Mouse (Mus musculus) gastrocnemius, postnatal 10 days (tissue): Measurements from ENCODE around the gene Tmem135. TPM values are rescaled to one million over a fixed set of nuclear protein-coding genes. Genes with fewer than 3 reads are reported as not detected.
"Not testable (repeated sequence)": the region's sequence is repeated elsewhere in the genome, so short reads cannot be mapped to it uniquely, and the experiment has no call there.

Experiments used
- DNase-seq: peaks from one replicate; pipeline ENCODE4 v3.0.0; 2021; ENCODE audit warnings: mixed read lengths
- total RNA-seq, 2 experiments: library from RNA; stranded (reverse); gene quantifications; 2 replicates each; pipeline ENCODE4 v1.2.3; 2021

The Tmem135 gene
- total RNA-seq, 2 experiments from 2014 or later = 20.4 to 24.6 TPM

DNA sequence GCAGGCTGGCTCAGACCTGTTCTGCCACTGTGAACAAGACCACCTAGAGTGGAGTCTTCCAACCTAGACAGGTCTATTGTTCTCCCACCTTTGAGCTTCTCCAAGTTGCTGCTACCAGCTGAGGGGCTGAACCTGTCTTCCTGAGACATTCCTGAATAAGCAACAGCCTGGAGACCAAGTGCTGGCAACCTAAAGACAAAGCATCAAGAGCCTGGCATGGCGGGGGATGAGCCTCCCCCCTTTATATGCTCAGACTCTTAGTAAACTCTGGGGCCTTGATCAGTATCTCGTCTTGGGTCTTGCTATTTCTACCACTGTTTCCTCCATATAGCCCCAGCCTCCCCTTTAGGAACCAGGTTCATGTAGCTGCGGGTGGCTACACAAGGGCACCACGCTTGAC, 81.3 kb downstream of the Tmem135 start:
- DNase-seq = not testable (repeated sequence)

- no peak for DNase-seq
These were observed 84.7 kb downstream of the Tmem135 start for GRCm38 (mm10) chr7:89319351-89319750.

- DNase-seq = not testable (repeated sequence)
These were observed 86.9 kb downstream of the Tmem135 start for GRCm38 (mm10) chr7:89317088-89317487.

DNA sequence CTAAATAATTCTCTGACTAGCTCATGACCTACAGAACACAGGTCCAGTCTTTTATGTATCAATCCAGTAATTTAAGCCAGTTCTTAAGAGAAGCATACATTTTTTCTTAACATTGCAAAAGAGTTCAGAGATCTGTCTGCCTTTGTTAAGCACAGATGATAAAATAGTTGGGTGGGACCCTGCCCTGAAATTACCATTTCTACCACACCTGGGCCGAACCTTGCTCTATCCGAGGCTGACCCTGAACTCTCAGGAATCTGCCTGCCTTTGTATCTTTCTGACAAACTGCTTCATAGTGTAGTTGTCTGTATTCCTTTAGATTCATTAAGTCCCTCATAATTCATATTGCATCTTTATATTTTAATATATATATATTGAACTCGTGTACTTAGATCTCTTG, 87.9 kb downstream of the Tmem135 start:
- no peak for DNase-seq

- DNase-seq = no peak
These were observed 92.5 kb downstream of the Tmem135 start for GRCm38 (mm10) chr7:89311555-89311954.

- no peak for DNase-seq
These were observed 95.1 kb downstream of the Tmem135 start for GRCm38 (mm10) chr7:89308926-89309325.

- no peak for DNase-seq
These were observed 95.8 kb downstream of the Tmem135 start for GRCm38 (mm10) chr7:89308238-89308637.

DNA sequence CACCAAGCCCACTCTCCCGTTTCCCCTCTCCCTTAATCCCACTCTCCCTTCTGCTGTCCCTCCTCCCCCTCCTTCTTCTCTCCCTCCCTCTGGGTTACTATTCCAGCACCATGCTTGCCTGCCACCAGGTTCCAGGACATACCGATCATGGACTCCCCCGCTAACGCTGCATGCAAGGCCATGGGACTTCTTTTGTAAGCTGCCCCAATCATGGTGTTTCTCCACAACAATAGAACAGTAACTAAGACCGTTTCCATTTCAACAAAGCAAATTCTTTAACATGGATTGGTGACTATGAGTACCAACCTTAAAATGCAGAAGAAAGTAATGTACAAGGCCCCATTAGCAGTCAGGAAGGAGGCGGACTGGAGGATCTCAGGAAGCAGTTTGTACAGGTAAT, 97.2 kb downstream of the Tmem135 start:
- no peak for DNase-seq

GRCm38 (mm10) chr7:89304958-89305357, 99.1 kb downstream of the Tmem135 start:
- no peak for DNase-seq

DNA sequence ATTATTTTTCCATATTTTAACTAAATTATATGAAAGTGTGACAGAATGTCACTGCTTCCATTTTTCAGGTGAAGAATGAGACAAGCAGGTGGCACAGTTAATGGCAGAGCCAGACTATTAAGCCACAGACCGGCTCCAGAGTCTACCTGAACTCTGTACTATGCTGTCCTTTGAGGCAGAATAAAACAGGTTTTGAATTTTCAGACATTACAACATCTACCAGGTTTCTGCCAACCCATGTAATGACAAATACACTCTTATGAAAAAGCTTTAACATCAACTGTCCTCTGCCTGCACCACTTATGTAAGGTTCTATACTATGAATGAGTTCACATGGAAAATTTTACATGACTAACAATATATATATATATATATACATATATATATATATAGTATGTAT, 100.3 kb downstream of the Tmem135 start:
- DNase-seq = no peak

DNA sequence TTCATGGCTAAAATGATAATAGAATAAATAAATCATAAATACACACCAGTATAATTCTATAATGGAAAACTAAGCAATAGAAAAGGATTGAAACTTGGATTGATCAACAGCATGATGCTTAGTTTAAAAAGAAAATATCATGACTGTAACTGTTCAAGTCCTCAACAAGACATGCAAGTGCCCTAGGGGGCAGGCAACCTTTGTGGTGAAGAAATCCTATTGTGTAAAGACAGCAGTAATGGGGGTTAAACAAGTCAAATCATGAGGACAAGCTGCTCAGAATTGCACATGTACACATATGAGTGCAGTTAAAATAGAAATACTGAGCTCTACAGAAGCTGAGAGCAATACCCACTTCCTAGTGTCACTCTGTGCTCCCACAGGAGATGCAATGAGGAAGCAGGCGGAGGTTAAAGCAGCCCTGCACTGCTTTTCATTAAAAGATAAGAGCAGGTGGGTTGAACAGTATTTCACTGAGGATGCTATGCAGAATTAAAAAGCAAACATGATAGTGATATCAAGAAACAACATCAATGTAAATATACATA, 105.0 kb downstream of the Tmem135 start:
- no peak for DNase-seq

- no peak for DNase-seq
These were observed 107.1 kb downstream of the Tmem135 start for GRCm38 (mm10) chr7:89296941-89297340.

DNA sequence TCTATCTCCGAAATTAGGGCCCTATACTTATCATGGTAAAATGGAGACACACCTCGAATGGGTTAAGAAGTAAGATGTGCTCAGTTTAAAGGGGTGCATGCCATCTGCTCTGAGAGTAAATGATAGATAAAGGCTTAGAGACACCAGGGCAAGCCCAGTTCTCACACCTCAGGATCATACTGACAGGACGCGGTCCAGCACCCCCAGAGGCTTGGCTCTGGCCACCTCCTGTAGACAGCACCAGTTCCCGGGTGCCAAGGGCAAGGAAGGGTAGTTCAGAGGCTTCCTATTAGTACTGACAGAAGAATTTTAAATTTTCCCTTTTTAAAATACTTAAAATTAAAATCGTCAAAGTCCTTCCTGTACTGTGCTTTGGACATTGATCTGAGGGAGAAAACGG, 121.4 kb downstream of the Tmem135 start:
- DNase-seq = no peak

- not testable (repeated sequence) for DNase-seq
These were observed 133.6 kb downstream of the Tmem135 start for GRCm38 (mm10) chr7:89270438-89270837.

DNA sequence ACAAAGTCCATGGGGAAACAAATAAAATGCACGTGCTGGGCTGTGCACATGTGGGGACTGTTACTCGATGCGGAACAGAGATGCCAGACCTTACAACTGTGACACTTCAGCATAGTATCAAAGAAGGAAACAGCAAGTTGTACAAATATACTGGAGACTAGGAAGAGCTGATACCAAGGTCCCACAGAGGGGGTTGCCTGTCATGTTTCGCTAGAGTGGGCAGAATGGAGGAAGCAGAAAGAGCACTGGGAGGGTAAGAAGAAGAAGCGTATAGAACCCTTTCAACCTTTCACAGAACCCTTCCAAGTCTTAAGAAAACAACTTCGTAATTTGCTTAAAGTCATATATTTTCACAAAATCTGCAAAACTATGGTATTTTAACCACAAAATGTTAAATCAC, 134.2 kb downstream of the Tmem135 start:
- no peak for DNase-seq

- no peak for DNase-seq
These were observed 136.5 kb downstream of the Tmem135 start for GRCm38 (mm10) chr7:89267542-89267941.

GRCm38 (mm10) chr7:89266017-89266760, 137.8 kb downstream of the Tmem135 start:
- no peak for DNase-seq

DNA sequence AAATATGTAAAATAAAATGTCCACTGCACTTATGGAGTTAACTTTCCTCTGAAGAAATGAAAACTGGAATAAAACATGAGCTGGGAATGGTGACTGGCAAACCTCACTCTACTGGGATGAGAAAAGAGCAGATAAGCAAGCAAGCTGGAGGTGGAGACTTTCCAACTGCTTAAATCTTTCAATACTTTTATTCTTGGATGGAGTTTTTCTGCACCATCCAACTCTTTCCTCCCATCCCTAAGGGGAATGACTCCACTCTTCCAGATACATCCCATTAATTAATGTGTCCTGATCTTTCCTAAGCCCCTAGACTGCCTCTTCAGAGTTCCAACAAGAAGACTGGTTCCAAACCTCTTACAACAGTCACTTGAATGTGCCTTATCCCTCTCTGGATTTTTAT, 143.1 kb downstream of the Tmem135 start:
- DNase-seq = no peak

- no peak for DNase-seq
These were observed 145.2 kb downstream of the Tmem135 start for GRCm38 (mm10) chr7:89258832-89259231.

DNA sequence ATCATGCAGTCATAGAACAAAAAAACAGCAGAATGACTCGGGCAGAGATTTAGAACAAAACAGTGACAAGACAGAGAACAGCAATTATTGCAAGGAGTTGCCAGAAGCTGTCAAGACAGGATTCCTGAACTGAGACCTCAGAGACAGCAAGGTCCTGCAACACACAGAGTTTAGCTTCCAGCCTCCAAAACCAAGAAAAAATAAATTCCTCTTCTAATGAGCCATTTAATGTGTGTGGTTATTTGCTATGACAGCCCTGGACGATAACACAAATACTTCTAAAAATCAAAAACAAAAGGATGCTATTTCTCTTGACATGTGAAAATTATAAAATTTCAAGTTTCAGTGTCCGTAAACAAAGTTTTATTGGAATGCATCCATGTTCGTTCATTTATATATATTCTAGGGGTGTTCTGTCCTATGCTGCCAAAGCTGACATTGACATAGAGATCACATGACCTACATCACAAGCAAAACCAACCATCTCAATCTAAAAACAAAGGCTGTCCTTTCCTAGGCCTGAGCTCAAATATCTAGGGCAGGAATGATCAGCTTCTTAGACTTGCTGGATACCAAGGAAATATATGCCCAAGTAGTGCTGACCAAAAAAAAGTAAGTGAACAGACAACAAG, 146.0 kb downstream of the Tmem135 start:
- DNase-seq = no peak

- DNase-seq = no peak
These were observed 150.2 kb downstream of the Tmem135 start for GRCm38 (mm10) chr7:89253772-89254171.

- no peak for DNase-seq
These were observed 150.7 kb downstream of the Tmem135 start for GRCm38 (mm10) chr7:89253317-89253716.

DNA sequence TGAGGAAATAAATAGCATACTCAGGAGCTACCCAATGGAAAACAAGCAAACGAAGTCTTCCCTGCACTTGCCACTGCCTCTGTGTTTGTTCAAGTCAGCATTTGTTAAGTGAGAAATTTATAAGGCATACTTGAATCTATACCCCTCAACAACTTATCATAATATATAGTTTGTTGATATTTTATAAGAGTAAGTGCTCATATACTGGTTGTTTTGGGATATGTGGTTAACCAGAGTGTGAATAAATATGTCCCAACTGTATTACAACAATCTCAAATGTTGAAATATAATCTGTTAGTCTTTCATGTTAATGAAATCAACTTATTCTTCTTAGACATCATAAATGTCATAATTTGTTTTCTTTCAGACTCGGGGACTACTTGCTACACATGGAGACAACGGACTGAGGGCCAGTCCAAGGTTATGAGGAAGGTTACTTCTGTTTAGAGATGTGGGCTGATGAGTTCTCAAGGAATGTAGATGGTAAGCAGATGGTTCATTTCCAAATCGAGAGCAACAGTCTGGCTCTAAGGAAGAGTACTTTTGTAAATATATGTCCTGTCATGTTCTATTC, 152.1 kb downstream of the Tmem135 start:
- no peak for DNase-seq
